Mouse (Mus musculus): ENCODE measurements around the gene Fbxl13.
"Not testable (repeated sequence)": the region's sequence is repeated elsewhere in the genome, so short reads cannot be mapped to it uniquely, and the experiment has no call there.

Gene Fbxl13

DNA sequence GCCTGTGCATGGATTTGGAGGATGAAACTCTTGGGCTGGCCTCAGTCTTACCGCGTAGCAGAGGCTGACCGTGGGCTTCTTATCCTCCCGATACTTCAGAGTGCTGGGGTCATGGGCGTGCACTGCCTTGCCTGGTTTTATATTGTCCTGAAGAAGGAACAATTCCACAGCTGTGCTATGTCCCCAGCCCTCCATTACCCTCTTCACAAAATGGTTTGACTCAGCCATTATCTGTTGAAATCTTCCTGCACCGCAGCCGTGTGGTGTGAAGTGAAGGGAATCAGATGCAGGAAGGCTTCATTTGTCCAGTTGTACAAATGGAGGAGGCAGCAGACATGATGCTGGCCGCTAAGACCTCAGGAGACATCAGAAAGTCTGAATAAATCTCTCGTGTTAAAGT, 11.5 kb upstream of the Fbxl13 start:
- in situ Hi-C loops (cut with MboI, MseI), result no loop called here

DNA sequence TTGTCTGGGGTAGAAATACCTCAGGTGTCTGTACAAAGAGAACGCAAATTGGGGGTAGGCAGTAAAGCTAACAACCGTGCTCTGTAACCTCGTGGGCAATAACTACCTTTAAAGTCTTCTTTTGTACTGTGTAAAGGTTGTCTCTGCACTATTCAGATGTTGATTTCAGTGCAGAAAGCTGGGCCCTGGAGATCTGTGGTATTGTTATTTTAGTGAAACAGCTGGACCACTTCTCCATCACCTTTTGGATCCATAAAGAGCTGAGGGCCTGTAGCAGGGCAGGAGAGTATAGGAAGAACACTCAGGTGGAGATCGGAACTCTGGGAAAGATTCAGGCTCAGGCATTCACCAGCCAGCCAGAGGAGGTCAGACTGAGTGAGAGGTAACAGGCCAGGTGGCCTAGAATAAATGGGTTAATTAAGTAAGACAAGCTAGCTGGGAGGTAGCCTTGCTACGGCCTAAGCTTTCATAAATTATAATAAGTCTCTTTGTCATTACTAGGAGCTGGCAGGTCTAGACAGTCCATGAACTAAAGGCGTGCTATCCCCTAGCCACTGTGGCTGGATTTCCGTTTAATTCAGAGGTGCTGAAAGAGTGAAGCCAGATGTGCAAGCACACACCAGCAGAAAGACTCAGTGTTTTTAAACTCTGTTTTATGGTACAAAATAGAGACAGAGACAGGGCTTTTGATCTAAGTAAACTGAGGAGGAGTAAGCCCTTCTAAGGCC, 6.6 kb upstream of the Fbxl13 start:
- in situ Hi-C loops (cut with MboI, MseI), result no loop called here

DNA sequence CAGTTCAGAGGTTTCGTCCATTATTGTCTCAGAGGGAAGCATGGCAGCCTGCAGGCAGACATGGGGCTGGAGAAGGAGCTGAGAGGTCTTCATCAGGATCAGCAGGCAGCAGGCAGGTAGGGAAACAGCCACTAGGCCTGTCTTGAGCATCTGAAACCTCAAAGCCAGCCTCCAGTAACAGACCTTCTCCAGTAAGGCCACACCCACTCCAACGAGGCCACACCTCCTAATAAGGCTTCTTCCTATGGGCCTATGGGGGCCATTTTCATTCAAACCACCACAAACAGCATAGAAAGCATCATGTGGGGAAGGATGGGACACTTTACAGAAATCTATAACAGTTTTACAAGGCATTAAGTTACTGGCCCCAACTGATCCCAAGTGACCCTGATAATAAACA, 5.3 kb upstream of the Fbxl13 start:
- in situ Hi-C loops (cut with MboI, MseI), result no loop called here

DNA sequence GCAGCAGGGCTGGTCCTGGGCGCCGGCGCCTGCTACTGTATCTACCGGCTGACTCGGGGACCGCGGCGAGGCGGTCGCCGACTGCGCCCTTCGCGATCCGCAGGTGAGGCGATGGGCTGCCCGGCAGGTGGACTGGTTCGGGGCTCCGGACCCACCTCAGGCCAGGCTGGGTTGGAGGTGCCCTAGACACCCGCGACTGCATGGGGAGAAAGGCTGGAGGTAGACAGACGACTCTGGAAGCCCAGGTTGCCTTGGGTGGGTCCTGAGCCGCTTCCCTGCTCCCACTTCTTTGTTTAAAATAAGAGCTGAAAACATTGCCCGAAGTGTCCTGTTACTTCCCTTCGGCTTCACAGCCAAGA, 678 bp upstream of the Fbxl13 start:
- in situ Hi-C loops (cut with MboI, MseI), result no loop called here

DNA sequence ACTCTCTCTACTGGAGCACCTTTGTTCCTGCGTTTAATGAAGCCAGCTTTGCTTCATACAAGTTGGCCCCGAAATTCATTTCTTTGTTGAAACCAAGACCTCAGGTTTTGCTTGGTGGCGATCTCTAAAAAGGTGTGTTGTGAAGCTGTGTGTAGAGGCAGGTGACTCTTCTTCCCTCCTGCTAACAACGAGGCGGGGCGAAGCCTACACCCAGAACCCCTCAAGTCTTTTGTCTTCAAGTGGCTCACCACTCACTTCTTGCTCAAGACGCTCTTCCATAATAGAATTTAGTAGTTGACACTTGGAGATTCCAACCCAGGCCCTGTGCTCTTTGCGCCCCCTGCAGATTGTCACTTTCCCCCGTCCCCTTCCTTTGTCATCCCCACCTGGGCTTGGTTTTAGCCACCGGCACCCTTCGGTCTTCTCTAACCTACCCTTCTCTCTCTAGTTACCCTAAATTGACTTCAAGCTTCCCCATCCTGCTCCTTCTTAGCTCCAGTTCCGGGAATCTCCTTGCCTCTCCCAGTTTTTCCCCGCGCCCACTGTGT, 469 bp downstream of the Fbxl13 start:
- in situ Hi-C loops (cut with MboI, MseI), result loop anchor here (5.0 kb wide), 1 partner anchor 87 kb away; no protein-coding TSS in a partner anchor

DNA sequence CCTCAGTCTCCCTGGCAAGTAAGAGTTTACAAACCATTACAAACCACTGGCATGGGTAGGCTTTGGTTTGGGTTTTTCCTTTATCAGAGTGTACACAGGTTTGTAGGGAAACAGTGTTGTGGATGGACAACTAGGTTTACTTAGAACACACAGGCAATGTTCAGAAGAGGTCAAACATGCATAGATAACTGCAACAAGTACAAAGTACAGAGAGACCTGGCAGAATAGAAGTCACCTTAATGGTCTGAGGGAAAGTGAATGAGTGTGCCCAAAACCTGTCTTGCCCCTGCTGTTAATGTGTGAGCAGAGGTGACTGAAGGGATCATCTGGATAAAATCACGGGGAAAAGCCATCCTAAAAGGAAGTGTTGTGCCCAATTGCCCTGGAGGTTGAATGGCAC, 1.8 kb downstream of the Fbxl13 start:
- in situ Hi-C loops (cut with MboI, MseI), result loop anchor here (5.0 kb wide), 1 partner anchor 89 kb away; no protein-coding TSS in a partner anchor

DNA sequence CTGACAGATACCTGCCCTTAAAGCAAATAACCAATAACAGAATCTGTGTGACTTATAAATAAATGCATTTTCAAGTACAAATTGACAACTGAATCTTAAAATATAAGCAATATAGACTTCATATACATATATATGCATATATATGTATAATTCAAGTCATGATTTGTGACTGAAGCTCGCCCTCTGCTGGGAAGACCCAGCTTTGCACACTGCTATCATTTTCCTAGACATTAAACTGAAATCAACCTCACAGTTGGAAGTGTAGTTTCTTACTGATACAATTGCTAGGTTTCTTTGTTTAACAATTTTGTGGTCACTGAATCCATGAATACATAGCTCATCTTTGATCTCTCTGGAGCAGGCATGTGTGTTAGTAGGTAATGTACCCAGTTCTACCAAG, 4.5 kb downstream of the Fbxl13 start:
- in situ Hi-C loops (cut with MboI, MseI), result loop anchor here (5.0 kb wide), 1 partner anchor 91 kb away; no protein-coding TSS in a partner anchor

GRCm38 (mm10) chr5:21625916-21626315, 19.5 kb downstream of the Fbxl13 start:
- in situ Hi-C loops (cut with MboI, MseI), result loop anchor here (10.0 kb wide), 1 partner anchor 1901 kb away; no protein-coding TSS in a partner anchor

GRCm38 (mm10) chr5:21616450-21617009, 28.9 kb downstream of the Fbxl13 start:
- in situ Hi-C loops (cut with MboI, MseI), result no loop called here

- in situ Hi-C loops (cut with MboI, MseI), result not testable (repeated sequence)
Observed at GRCm38 (mm10) chr5:21614299-21614698, 31.1 kb downstream of the Fbxl13 start.

DNA sequence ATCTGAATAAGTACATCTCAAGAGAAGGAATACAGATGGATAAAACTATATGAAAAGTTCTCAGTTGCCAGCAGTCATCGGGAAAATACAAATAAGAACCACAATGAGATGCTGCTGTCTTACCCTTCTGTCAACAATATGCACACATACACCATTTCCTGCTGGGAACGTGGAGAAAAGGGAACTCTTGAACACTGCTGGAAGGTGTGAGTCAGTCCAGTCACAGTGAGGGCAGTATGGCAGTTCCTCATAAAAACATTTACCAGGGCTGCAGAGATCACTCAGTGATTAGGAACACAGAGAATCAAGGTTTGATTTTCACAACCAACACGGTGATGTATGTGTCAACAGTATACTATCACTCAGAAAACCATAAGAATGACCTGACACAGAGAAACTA, 34.4 kb downstream of the Fbxl13 start:
- in situ Hi-C loops (cut with MboI, MseI), result no loop called here

- in situ Hi-C loops (cut with MboI, MseI), result no loop called here
Observed at GRCm38 (mm10) chr5:21608311-21609304, 36.8 kb downstream of the Fbxl13 start.

GRCm38 (mm10) chr5:21605936-21606335, 39.5 kb downstream of the Fbxl13 start:
- in situ Hi-C loops (cut with MboI, MseI), result no loop called here

DNA sequence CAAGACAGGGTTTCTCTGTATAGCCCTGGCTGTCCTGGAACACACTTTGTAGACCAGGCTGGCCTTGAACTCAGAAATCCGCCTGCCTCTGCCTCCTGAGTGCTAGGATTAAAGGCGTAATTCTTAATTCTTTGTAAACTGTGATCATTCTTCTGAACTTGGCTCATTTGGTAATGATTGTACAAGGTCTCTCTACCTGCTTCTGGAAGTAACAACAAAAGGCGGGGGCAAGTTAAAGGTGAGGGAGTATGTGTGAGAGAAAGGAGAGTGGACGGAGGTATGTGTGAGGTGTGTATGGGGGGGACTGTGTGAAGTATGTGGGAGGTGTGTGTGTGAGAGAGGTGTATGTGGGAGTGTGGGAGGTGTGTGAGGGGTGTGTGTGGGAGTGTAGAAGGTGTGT, 45.5 kb downstream of the Fbxl13 start:
- in situ Hi-C loops (cut with MboI, MseI), result no loop called here

GRCm38 (mm10) chr5:21599536-21599935, 45.9 kb downstream of the Fbxl13 start:
- in situ Hi-C loops (cut with MboI, MseI), result not testable (repeated sequence)

- in situ Hi-C loops (cut with MboI, MseI), result no loop called here
Observed at GRCm38 (mm10) chr5:21593201-21593709, 52.2 kb downstream of the Fbxl13 start.

GRCm38 (mm10) chr5:21592106-21592505, 53.3 kb downstream of the Fbxl13 start:
- in situ Hi-C loops (cut with MboI, MseI), result no loop called here

- in situ Hi-C loops (cut with MboI, MseI), result loop anchor here (10.0 kb wide), 1 partner anchor 323 kb away; no protein-coding TSS in a partner anchor
Observed at GRCm38 (mm10) chr5:21588220-21588619, 57.2 kb downstream of the Fbxl13 start.

- in situ Hi-C loops (cut with MboI, MseI), result loop anchor here (10.0 kb wide), 1 partner anchor 323 kb away; no protein-coding TSS in a partner anchor
Observed at GRCm38 (mm10) chr5:21587683-21588082, 57.8 kb downstream of the Fbxl13 start.

- in situ Hi-C loops (cut with MboI, MseI), result loop anchor here (10.0 kb wide), 1 partner anchor 322 kb away; no protein-coding TSS in a partner anchor
Observed at GRCm38 (mm10) chr5:21586763-21587162, 58.7 kb downstream of the Fbxl13 start.

DNA sequence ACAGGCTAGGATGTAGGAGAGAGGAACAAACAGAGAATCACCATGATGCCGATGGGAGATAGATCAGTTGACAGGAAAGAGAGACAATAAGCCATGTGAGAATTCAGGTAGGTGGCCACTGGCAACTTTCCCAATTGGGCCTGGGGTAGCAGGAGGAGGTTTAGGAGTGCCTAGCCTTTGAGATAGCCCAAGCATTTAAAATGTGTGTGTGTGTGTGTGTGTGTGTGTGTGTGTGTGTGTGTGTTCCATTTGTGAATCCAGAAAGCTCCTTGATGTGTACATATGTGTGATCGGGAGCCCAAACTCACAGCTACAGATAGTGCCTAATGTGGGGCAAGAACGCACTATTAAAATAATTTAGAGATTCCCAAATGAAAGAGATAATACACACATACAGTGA, 67.3 kb downstream of the Fbxl13 start:
- in situ Hi-C loops (cut with MboI, MseI), result no loop called here
